Mouse (Mus musculus) embryo, embryonic 9.5 days (tissue): ENCODE data around the gene Fzd7.
A peak's percentile ranks its signal among the peaks of the same experiment; 100 is the strongest.
"Not testable (repeated sequence)": the region's sequence is repeated elsewhere in the genome, so short reads cannot be mapped to it uniquely, and the experiment has no call there.

ENCODE experiments used
- DNase-seq: peaks from one replicate; pipeline ENCODE4 v3.0.0-alpha.2; 2017; ENCODE audit errors: extremely low spot score

Fzd7 gene

GRCm38 (mm10) chr1:59482331-59482695 lies at the start of gene Fzd7:
Fzd7 (plus strand) TSS chr1:59482424.
- no peak for DNase-seq

GRCm38 (mm10) chr1:59433296-59433695 lies 48.9 kb upstream of the Fzd7 start:
- DNase-seq: no peak

GRCm38 (mm10) chr1:59434071-59434470 lies 48.2 kb upstream of the Fzd7 start:
- DNase-seq: no peak

- no peak for DNase-seq
Observed at GRCm38 (mm10) chr1:59435270-59435669, 47.0 kb upstream of the Fzd7 start.

- no peak for DNase-seq
Observed at GRCm38 (mm10) chr1:59436321-59436720, 45.9 kb upstream of the Fzd7 start.

GRCm38 (mm10) chr1:59437927-59438326 lies 44.3 kb upstream of the Fzd7 start:
- DNase-seq: peak; percentile 81

GRCm38 (mm10) chr1:59438330-59438729 lies 43.9 kb upstream of the Fzd7 start:
- DNase-seq: no peak

- no peak for DNase-seq
Observed at GRCm38 (mm10) chr1:59439252-59439651, 43.0 kb upstream of the Fzd7 start.

- DNase-seq: no peak
Observed at GRCm38 (mm10) chr1:59439941-59440340, 42.3 kb upstream of the Fzd7 start.

GRCm38 (mm10) chr1:59442721-59443120 lies 39.5 kb upstream of the Fzd7 start:
- not testable (repeated sequence) for DNase-seq

- no peak for DNase-seq
Observed at GRCm38 (mm10) chr1:59444127-59444660, 38.0 kb upstream of the Fzd7 start.

GRCm38 (mm10) chr1:59445242-59445641 lies 37.0 kb upstream of the Fzd7 start:
- no peak for DNase-seq

GRCm38 (mm10) chr1:59448497-59449270 lies 33.5 kb upstream of the Fzd7 start:
- DNase-seq: no peak

GRCm38 (mm10) chr1:59449423-59449822 lies 32.8 kb upstream of the Fzd7 start:
- peak; percentile 68 for DNase-seq

GRCm38 (mm10) chr1:59450896-59451295 lies 31.3 kb upstream of the Fzd7 start:
- no peak for DNase-seq

- DNase-seq: peak; percentile 79
Observed at GRCm38 (mm10) chr1:59451584-59451983, 30.6 kb upstream of the Fzd7 start.

- DNase-seq: no peak
Observed at GRCm38 (mm10) chr1:59456825-59457224, 25.4 kb upstream of the Fzd7 start.

GRCm38 (mm10) chr1:59457873-59458272 lies 24.4 kb upstream of the Fzd7 start:
- no peak for DNase-seq

- DNase-seq: no peak
Observed at GRCm38 (mm10) chr1:59458886-59459285, 23.3 kb upstream of the Fzd7 start.

- DNase-seq: no peak
Observed at GRCm38 (mm10) chr1:59464696-59465639, 17.3 kb upstream of the Fzd7 start.

GRCm38 (mm10) chr1:59465640-59466008 lies 16.6 kb upstream of the Fzd7 start:
- no peak for DNase-seq

- no peak for DNase-seq
Observed at GRCm38 (mm10) chr1:59469170-59469569, 13.1 kb upstream of the Fzd7 start.

GRCm38 (mm10) chr1:59470766-59471165 lies 11.5 kb upstream of the Fzd7 start:
- no peak for DNase-seq
